Mouse (Mus musculus): ENCODE results near the gene Coa4.
"Not testable (repeated sequence)": the region's sequence is repeated elsewhere in the genome, so short reads cannot be mapped to it uniquely, and the experiment has no call there.

Gene Coa4

DNA sequence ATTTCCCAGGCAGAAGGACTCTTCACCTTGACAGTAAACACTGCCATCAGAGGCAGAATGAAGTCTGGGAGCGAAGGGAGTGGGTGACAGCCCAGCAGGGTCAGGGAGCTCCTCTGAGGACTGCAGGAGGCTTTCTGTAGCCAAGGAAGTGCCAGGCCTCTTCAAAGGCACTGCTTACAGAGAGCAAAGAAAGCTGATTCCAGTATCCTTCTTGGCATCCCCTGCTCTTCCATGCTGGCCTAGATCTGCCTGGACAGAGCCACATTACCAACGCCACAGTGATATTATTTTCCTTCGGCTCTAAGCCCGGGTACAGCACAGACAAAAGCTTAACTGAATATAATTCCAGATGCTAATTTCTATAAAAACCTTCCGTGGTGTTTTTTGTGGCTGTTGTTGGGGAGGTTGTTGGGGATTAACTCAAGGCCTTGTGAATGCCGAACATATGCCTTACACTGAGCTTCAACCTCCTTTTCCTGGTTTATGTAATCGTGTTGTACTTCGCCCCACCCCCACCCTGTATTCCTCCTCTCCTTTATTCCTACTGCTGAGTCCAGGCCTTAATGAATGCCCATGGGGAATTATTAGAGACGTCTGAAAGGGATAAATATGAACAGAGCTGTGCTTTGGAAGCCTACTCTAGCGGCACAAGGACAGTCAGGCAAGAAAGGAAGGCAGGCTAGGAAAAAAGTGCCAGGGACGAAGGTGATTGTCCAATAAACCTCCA, 25.2 kb downstream of the Coa4 start:
- DNase-seq (ENCODE audit: low spot score in 2 of 2): peak in 1 of 2 experiments; percentile 43

DNA sequence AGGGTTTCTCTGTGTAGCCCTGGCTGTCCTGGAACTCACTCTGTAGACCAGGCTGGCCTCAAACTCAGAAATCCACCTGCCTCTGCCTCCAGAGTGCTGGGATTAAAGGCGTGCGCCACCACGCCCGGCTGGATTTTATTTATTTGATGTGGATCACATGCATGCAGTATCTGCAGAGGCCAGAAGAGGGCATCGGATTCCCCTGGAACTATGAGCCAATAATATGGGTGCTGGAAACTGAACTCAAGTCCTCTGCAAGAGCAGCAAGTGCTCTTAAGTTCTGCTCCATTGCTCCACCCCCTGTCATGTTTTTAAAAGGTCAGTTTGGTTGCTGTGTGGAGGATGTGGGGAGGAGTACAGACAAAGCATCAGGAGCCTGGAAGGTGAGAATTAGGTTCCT, 30.4 kb downstream of the Coa4 start:
- DNase-seq (ENCODE audit: low spot score in 2 of 2): not testable (repeated sequence)

DNA sequence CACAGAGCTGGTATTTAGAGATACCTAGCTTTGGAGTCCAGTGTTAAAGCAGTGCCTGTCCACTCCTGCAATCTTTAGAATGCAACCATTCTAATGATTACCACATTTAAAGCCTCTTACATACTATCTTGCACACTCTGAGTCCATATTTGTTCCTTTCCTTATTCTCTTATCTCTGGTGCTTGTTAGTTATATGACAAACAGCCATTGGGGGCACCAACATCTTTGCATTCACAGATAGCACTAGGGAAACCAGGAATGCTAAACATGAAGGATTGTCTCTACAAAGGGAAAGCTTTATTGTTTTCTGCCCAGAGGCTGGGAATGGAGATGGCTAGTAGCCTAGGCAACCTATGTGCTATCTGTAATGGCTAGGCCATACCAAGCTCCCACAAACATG, 33.0 kb downstream of the Coa4 start:
- DNase-seq (ENCODE audit: low spot score in 2 of 2): no peak

DNA sequence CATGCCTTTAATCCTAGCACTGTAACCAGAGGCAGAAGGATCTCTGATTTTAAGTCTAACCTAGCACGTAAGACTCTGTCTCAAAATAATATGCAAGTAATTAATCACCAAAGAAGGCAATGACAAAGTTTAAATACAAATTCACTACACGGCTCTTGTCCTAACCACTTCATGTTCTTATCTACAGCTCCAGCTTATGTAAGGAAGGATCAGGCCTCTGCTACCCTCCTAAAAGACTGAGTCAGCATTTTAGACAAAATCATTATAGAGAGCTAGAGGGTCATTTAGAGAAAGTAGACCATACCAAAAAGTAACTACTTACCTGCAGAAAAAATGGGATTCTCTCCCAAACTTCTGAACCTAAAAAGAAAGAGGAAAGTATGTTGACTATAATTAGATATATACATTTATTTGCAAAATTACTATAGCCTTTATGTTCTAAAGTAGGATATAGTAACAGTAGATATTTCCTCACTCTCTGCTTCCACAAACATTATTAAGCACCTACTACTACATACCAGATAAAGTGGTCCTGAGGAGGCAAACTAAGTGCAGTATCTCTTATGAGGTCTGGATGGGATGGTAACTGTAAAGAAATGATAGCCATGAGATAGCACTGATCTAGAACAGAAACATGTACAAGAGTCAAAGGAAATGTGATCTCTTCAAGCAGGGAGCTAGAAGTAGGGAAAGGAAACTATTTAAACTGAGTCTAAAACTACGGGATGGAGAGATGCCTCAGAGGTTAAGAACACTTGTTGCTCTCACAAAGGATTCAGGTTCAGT, 34.3 kb downstream of the Coa4 start:
- no peak for DNase-seq (ENCODE audit: low spot score in 2 of 2)

DNA sequence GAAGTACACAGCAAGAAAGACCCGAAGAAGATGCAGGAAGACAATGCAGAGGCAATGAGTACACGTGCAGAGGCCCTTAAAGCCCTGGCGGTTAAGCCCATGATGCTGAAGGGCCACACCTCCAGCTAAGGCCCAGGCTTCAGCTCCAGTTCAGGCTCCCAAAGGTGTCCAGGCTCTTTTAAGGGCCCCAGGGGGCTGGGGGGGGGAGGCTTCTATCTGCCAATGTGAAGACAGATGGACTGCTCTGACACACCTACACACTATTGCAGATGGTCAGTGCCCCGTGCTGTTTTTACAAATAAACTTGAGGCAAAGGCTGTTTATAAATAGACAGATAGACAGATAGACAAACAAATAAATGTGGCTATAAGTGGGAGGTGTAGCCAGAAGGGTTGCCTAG, 35.2 kb downstream of the Coa4 start:
- no peak for DNase-seq (ENCODE audit: low spot score in 2 of 2)

DNA sequence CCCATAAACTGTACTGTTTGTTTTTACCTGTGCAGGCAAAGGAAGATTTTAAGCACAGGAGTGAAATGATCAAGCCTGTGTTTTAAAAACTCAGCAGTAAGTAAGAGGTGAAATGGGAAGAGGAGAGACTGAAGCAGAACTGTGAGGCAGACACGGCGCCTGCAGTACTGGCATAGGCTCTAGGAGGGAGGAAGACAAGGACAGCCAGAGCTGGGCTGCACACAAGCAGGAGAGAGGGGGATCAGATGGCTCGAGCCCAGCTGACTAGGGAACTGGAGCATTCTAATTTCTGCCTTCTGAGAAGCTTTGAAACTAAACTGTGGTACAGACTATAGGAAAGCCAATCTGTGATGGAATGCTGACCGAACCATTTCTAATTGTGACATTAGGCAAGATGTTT, 35.8 kb downstream of the Coa4 start:
- DNase-seq (ENCODE audit: low spot score in 2 of 2): no peak

DNA sequence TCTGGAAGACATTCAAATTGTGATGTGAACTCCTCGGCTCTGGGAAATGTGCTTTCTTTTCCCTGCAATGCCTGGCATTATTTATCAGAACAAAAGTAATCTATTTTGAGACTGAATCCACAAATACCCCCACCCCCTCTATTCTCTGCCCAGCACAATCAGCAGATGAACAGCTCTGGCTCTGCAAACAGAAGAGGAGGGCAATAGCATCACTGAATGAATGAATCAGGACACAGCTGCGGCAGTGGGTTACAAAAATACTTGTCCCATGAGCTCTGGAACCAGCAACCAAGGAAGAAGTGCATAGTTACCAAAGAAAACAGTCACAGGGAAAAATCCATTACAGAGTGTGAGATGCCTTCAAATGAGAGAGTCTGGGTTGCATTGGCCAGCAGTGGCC, 41.9 kb downstream of the Coa4 start:
- no peak for DNase-seq (ENCODE audit: low spot score in 2 of 2)

DNA sequence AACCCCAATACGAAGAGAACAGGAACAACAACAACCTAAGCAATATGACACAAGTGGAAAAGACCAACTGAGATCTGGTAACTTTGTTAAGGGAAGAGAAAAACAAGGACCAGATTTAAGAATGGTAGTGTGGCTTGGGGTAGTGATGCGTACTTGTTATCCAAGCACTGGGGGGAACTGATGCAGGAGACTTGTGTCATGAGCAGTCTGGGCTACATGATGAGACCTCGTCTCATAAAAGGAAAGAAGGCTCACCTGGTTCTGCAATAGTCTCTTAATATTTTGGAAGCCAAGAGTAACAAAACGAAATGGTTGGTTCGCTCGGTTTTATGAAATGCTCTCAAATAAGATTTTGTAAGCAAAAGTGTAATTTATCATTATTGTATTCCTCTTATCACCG, 45.4 kb downstream of the Coa4 start:
- no peak for DNase-seq (ENCODE audit: low spot score in 2 of 2)

DNA sequence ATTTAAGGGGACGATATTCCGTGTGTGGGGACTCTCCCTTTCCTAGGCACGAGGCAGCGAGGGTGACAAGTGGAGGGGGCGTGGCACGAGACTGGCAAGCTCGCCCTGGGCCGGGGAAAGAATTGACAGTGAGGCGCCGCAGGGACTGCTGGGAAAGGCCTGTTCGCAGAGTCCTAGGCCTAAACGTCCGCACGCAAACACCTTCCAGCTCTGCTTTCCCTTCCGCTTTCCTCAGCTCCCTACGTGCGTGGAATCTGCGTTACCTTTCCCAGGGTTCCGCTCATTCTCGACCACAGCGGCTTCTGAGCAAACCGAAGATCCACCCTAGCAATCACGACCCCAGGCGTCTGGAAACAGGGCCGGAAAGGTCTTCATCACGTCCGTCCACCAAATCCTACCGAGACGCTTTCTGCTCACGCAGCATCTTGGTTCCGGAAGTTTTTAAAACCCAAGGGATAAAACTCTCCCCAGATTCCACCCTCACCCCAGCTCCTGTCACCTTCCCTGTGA, 45.9 kb downstream of the Coa4 start:
- DNase-seq (ENCODE audit: low spot score in 2 of 2): peak; percentile 92

DNA sequence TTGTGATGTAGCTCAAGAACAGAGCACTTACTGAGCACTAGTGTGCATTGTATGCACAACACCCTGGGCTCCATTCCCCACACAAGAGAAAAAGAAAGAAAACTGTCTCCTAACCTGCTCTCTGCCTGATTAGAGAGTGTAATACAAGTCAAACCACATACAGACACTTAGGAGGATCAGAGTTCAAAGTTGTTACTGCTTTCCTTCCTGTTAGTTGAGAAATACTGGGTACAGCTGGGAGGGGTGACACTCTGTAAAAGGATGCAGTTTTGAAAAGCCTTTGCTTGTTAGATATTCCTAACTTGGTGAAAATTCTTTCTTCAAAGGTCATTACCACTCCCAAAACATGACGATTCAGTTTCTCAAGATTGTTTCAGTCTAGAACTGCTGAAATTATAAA, 52.9 kb downstream of the Coa4 start:
- no peak for DNase-seq (ENCODE audit: low spot score in 2 of 2)
